Mouse (Mus musculus): ENCODE results near the gene Gm12695.

Gene Gm12695

DNA sequence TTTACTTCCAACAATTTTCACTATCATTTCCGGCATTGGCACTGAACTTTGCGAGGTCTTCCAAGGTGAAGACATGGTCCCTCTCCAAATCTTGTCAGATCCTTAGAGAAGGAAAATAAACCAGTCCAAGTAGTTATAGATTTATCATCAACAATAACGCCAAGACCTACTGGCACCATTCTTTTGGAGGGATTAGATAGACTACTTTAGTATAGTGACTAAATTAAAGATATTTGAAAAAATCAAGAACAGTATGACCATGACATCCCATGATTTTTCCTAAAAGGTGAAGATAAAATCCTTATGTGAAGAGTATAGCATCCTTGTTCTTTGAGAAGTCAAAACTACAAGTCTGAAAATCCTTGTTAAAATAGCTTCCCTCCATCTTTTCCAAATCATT is at the start of gene Gm12695:
TSS of gene Gm12695 (minus strand) at position 101 of the 400 bp plus-strand sequence.
- no peak for DNase-seq (ENCODE audit: low read depth, low spot score)

DNA sequence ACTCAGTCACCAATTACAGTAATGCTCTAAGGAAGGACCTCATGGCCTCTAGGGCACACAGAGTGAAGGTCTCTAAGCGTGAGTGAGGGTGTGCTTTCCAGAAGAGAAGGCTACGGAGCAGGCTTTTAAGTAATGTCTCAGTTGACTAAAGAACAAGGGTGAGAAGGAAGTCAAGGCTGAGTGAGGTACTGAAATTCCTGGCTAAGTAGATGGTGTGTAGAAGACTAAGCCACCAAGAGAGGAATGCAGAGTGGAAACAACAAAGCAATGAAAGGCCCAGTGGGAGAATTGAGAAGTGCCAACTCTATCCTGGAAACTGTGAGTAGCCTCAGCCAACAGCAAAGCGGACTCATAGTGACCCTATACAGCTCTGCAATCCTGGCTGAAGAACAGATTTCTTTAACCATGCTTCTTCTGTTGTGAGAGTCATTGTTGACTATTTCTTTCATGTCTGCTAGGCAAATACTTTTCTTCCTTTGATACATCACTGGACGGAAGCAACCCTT is 40.6 kb upstream of the Gm12695 start:
- no peak for DNase-seq (ENCODE audit: low read depth, low spot score)

DNA sequence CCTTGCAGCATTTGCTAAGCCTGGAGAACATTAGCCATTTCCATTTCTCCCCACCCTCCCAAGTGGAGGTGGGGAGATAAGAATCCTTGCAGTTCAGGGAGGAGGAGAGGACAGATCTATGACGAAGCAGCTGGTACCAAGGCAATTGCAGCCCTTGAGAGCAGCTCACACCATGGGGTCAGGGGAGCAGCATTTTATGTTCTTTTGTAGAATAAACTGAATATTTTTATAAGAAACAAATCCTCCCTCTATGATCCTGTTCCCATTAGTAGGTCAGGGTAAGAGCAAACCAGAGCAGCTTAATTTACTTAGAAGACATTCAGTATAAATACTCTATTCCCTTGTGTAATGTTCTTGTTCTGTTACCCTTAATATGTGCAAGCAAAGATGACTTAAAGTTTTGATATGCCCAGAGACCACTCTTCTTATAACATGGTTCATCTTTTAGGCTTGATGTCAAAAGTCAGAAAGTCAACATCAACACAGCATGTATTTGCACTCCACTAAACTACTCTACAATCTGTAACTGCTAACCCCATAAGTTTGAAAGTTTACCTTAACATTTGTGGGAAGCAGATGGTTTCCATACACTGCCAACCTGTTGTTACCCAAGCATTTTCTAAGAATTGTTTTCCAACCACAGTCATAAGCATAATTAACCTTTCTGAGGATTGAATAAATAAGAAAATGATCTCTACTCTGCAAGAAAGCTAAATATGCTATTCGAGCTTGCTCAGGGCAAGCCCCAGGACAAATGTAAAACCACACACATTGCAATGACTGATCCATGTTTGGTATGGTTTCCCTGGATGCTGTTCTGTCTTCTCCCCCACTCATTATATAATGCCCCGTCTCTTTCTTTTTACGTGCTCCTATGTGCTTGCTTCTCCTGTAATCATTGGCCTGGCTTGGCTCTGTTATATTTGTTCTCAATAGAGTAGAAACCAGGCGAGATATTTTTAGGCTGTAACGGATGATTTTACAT is 22.1 kb upstream of the Gm12695 start:
- DNase-seq (ENCODE audit: low read depth, low spot score), result no peak

DNA sequence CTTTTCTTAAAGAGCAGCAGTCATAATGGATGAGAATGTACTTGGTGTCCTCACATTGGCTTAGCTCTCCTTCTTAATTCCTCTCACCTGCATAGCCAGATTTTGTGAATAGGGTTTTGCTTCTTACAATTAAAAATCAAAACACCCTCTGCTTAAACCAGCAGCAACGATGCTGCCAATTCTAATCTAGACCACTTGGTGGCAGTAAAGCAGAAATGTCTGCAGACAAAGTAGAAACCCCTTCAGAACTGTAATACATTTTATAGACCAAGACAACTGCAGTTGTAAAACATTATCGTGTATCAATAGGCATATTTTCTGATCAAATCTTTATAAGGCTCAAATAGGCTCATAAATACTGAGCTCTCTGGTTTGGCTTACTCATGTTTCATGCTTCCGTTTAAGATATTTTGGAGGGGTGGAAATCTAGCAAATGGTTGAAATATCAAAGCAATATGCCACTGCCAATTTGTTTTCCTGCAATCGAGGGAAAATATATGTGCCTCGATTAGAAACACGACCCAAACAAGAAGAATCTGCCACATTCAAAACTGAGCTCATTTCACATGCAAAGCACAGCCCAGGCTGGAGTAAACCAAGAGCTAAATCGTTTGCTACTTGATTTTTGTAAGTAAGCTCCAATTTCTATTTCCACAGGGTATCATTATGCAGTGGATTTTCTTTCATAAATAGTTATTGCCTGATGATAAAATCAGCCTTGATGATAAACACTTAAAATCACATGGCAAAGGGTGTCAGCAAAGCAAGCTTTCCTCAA is 14.6 kb upstream of the Gm12695 start:
- peak; percentile 35 for DNase-seq (ENCODE audit: low read depth, low spot score)

DNA sequence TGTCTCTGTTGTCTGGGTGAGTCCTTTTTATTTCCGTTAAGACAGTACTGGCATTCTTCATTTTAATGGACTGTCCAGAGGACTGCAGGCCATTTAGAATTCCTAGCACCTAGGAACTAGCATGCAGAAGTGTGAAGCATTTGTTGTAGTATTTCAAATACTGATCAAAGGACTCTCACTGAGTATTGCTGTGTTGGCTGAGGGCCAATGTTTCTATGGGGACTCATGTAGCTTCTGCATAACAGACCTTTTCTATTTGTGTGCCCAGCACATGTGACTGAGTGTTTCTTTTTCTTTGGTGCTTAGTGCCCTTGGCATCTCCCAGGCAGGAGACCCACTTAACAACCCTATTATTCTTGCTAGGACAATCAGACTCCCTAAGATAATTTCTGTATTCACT is 12.6 kb upstream of the Gm12695 start:
- DNase-seq (ENCODE audit: low read depth, low spot score), result no peak

DNA sequence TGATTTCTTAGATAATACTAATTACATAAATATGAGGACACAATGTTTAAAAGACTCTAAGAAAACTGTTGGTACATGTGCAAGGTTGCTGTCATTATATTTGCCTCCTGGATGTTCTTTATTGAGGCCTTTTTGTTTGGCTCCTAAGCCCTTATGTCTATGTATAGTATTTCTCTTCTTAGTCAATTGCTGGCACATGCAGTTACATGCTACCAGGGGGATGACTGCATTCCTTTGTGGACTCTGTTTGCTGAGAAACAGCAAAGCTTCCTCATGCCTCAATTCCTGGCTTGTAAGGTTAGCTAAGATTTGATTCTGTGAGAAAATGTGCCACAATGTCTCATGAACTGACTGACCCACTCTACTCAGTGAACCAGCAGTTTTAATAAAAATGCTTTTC is 6.3 kb upstream of the Gm12695 start:
- no peak for DNase-seq (ENCODE audit: low read depth, low spot score)

DNA sequence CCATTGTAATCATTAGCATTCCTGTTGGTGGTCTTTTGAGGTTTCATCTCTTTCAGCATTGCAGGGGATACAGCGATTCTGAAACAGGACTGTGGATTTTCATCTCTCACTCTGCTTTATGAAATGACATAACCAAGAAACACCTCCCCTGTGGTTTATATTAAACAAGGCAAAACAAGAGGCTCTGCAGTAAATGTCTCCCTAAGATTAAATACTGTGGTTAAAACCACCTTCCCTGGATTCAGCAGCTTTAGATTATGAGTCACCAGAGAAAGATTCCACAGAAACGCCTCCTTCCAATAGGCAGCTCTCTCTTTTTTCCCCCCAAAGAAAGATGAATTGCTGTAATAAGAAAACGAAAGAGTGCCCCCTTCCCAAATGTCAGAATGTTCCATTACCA is 4.9 kb upstream of the Gm12695 start:
- DNase-seq (ENCODE audit: low read depth, low spot score), result peak; percentile 12

DNA sequence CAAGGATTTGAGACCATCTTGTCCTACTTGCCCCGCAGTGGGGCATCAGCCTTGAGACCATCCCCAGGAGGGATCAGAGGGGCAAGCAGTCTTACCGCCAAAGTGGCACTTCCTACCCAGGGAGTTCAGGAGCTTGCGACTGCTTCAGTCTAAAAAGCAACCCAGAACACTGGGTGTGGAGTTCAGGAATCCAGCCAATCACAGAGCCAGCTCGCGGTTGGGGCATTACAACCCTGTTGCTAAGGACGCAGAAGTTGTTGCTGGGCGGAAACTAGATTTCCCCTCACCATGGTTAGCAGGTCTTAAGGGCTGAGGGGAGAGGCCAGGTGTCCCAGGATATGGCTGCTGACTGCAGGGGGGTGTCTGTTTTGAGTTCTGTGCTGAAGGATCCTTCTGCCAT is 1.6 kb upstream of the Gm12695 start:
- DNase-seq (ENCODE audit: low read depth, low spot score), result no peak

DNA sequence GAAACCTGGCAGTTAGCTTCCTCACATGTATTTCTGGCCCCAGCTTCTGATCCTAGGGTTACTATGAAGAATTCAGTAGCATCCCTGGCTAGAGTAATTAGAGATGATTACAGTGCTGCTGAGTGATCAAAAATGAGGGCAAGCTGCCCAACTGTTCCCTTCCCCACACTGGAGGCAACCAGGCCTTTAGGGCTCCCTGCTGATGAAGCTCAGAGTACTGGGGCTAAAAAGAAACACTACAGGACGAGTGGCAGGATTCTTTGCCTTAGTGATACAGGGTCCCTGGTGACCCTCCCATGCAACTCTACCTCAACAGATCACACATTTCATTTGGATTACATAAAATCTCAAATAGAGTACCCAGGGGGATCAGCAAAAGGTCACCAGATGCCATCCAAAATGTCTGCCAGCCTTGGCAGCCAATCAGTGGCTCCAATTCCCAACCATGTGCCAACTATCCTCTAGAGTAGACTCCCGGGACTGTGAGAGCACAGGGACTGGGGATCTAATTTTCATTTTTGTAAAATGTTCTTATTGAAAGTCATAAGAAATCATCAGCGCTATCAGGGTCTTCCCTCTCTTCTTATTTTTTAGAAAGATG is 11.9 kb downstream of the Gm12695 start:
- DNase-seq (ENCODE audit: low read depth, low spot score), result no peak

DNA sequence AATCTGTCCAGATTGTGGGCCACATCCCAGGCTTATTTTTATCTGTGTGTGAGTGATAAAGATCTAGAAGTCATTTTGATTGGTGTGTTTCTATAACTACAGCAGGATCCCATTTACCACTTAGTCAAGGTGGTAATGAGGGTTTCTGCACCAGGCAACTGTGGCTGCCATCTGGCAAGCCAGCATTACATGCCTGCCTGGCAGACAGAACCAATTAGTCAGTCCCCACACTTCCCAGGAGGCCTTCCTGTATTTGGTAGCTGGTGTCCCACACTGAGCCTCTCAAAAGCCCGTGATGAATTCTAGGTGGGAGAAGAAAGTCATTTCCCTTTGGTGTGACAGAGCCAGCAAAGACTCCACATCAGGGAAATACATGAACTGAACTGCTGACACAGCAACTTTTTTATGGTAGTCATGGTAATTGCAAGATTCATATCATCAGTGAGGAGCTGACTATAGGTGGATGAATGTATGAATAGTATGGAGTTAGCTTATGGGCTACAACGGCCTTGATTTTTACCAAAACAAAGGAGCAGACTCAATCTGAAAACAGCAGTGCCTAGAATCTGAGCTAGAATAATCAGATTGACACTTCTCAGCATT is 18.5 kb downstream of the Gm12695 start:
- DNase-seq (ENCODE audit: low read depth, low spot score), result no peak

DNA sequence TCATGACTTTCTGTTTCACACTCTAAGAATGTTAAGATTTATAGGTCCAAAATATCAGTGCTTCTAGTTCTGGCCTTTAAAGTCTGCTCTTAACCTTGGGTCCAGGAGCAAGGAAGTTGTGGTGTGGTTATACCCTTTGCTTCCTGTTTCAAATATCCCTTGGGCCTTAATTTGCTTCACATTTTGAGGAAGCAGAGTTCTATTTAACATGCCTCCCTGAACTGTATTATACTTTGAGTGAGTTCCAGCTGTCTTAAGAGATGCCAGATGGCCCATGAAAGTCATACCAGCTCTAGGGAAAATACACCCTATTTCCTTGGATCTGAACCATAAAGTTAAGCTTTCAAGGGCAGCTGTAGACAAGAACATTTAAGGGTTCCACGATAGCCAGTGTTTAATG is 33.0 kb downstream of the Gm12695 start:
- DNase-seq (ENCODE audit: low read depth, low spot score), result no peak

DNA sequence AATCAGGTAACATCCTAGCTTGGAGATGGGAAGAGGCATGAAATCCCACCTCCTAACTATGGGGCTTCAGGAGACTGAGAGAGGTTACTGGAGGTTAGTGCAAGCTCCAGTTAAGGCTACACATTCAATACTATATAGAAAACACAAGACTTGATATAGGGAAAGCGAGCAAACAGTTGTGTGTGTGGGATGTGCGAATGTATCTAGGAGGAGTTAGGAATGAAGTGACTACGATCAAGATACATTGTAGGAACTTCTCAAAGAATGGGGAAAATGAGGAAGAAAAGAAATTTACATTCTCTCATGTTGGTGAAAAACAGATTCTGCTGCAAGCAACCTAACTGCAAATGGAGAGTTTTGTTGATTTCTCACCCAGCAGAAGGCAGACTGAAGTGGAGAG is 44.5 kb downstream of the Gm12695 start:
- no peak for DNase-seq (ENCODE audit: low read depth, low spot score)

DNA sequence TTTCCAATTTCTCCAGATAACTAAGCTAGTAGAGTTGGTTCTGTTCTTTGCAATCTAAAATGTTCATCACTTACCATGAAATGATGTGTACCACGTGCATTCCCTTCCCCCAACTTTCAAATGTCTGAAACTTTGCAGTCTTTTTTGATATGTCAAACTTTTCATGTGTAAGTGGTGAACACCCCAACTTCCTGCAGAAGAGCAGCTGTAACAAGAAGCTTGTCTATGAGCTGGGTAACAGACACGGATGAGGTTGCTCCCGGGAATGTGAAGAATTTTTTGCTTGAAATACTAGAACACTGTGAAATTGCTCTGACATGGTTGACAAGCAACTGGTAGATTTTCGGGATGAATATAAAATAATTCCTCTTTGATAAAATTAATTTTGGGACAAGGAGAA is 55.7 kb downstream of the Gm12695 start:
- no peak for DNase-seq (ENCODE audit: low read depth, low spot score)

DNA sequence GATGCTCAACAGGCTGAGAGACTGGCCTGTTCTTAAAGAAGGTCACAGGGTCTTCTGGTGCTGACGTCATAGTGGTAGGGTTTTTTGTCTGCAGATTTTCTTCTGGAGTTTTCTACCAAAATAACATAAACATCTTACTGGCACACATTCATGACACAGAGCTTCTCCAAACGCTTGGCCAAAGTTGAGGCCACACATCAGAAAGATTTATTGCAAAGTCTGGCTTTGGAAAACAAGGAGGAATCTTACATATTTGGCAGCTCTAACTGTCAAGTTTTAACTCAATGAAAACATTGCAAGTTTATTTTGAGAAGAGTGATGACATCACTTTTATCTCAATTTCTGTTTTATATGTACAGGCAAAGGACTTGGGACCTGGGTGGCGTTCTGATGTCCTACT is 56.8 kb downstream of the Gm12695 start:
- no peak for DNase-seq (ENCODE audit: low read depth, low spot score)

DNA sequence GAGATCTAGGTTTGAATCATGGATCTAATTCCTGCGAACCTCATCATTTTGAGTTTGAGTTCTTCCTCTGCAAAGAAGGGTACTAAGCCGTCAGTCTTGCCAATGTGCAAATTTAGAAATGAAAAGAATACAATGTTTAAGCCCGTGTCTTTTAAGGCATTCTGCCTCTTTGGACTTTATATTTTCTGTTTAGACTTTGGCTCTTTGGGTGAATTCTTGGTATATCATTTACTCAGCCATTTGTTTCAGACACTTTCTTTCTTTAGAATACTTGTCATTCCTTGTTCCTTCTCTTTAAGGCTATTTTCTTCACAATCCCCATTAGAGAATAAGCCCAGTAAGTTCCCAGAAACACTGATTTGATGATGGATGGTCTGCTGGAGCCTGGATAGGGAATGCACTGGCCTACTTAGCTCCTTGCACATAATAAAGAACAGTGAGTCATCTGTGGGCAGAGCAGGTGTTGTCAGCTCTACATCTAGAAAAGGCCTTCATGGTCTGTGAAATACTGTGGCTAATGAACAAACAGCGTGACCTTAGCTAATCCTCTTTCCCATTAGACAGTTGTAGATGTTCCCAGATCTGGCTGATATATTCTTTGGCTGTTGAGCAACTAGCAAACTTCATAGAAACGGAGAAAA is 59.5 kb downstream of the Gm12695 start:
- DNase-seq (ENCODE audit: low read depth, low spot score), result no peak

DNA sequence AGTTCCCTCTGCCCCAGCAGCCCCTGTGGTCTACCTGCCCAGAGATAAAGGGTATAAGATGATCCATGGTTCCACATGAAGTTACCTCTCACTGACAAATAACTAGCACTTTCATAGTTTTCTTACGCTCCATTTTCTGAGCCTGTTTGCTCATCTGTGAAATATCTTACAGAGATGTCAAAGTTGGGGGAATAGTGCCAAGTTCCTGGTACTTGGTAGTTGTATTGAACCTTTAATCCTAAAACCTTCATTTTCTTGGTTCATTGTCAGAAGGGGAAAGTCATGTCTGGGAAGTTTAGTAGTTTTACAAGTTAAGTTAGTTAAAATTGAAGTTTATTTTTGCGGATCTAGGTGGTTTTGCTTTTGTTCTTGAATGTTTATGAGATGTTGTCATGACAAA is 62.7 kb downstream of the Gm12695 start:
- DNase-seq (ENCODE audit: low read depth, low spot score), result no peak

DNA sequence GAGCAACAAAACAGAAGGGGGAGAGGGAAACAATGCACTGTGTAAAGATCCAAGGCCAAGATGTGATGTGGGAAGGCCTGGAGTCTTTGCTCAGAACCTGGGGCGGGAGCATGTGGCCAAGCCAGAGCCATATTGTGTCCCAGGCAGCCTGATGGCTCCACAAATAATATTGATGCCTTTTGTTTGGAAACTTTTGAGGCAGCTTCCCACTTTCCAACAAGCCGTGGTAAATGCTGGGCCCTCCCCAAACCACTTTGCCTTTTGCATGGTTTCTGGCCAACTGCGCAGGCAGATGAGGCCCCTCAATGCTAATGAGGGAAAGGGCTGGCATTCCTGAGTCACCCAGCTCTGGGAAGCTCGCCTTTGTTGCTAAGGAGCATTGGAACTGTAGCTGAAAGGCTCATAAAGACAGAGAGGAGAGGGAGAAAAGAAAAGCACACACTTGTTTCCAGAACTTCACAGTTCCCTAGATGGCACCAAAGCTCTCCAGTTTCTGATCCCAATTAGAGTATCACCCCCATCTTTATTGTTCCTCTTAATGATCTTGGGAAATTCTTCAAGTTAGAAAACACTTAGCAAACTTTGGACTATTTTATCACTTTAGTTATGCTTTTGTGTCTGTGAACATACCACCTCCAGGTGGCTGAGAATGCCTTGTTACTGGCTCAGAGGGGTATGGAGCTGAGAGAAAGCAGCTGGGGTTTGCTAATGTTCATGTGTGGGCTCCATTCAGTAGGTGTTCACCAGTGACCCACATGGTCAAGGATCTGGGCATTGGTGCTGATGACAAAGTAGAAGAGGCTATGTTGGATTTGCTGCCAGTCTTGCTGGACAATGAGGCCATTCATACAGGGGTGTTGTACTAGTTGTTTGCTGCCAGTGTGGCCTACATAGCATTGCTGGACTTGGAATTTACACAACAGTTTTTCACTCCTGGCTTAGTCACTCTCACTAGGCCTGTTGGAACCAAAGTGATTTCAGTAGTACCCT is 65.7 kb downstream of the Gm12695 start:
- DNase-seq (ENCODE audit: low read depth, low spot score), result no peak

DNA sequence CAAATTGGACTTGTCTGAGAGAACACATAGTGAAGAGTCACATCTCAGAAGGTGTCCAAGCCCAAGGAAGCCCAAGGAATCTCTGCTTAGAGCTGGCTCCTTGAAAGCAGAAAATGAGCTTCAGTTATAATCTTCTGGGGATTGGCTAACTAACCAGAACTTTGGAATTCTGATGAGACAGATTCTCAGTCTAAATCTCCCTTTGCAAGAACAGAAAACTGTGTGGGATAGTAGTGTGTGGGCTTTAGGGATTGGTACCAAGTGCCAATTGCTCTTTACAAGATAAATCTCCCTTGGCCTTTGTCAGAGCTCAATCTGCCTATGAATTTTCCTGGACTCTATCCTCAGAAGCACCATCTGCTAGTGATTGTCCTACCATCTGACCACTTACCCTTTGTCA is 66.5 kb downstream of the Gm12695 start:
- DNase-seq (ENCODE audit: low read depth, low spot score), result no peak

DNA sequence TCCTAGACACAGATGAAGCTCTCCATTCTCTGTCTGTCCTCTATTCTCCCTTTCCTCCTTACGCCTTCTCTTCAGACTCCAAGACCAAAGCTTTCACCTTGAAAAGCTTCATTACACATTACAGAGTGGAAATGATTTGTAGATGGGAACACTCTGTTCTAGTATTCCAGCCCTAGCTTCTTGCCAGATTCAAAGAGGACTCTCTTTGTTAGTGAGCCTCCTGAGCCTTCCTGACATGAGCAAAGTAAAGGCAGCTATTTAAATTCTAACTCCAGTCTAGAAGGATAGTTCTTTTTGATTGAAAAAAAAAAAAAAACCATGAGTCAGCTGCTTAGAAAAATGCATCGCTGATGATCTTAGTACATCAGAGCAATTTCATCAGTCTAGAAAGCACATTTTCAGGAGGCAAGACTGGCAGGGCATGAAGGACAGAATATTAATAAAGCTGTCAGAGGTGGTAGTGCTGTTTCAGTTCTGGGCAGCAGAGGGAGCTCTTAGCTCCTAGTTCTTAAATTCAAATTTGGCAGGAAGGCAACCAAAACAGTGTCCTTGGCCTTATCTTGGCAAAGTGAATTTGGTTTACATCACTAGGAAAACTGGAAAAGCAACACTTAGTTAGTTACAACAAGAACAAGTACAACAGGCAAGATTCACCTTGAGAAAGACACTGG is 79.6 kb downstream of the Gm12695 start:
- peak; percentile 59 for DNase-seq (ENCODE audit: low read depth, low spot score)

DNA sequence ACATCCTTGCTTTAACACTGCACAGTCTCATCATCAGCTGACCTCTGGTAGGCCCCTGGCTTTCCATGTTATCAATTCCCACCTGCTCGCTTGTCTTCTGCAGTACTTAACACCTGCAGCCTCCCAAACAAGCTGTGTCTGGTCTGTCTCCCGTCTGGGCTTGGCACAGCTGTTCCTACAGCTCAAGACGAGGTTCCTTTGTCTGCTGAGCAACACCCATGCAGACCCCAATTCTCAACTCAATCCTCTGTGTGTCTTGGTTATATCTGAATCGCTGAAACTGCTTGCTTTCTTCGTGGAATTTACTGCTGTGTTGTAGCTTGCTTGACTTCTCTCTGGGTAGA is 86.8 kb downstream of the Gm12695 start:
- no peak for DNase-seq (ENCODE audit: low read depth, low spot score)
